Mouse (Mus musculus): ENCODE results near the gene Rbms3. TPM values are rescaled to one million over a fixed set of nuclear protein-coding genes. Genes with fewer than 3 reads are reported as not detected.

Gene Rbms3
- polyA plus RNA-seq, 1 experiment from 2014 or later = 48.9 TPM

DNA sequence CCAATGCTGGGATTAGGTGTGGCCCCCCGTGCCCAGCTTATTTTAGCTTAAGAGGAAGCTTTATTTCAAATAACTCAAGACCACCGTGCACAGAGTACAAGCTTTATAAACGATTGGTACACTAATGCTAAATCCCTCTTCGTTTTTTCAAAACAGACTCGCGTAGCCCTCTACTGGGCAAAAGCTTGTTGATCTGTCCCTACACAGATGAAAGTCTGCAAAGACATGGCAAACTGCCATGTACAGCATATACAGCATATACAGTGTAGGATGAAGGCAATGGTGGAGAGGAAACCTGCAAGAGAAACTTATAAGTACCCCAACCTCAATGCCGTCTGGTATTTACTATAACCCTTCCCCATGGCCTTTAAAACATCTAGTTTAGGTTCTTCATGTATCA is 46.1 kb downstream of the Rbms3 start:
- no peaks in the 10 kb centered on the region for H3K27me3 ChIP-seq (replicated peaks; ENCODE audit: insufficient read depth, low read length)
- no peak overlapping the region for H3K9ac ChIP-seq (replicated peaks; ENCODE audit: low read depth)
- no peaks in the 10 kb centered on the region for H3K9me3 ChIP-seq (ENCODE audit: low read length)
- ATAC-seq = no peak
- TF ChIP-seq CTCF (IDR thresholded peaks at IDR 0.05) (peak; percentile 63), EP300 (IDR thresholded peaks at IDR 0.05) (no peak)
- H3K4me2 ChIP-seq (replicated peaks; ENCODE audit: low read depth, low read length) = no peak overlapping the region
- WGBS = 45% methylated on average over 7 of the region's 7 CpGs
- H3K4me1 ChIP-seq (ENCODE audit: insufficient read depth, low read depth, low read length) = no peaks in the 10 kb centered on the region
- H3K36me3 ChIP-seq (ENCODE audit: insufficient read depth, low read length) = no peaks in the 10 kb centered on the region
- H3K27ac ChIP-seq (ENCODE audit: low read length) = no peak overlapping the region
- H3K4me3 ChIP-seq (ENCODE audit: low read depth, low read length) = no peak overlapping the region
- peak; percentile 58 for DNase-seq (ENCODE audit: low spot score)

- no peak overlapping the region for H3K4me2 ChIP-seq (replicated peaks; ENCODE audit: low read depth, low read length)
- ATAC-seq (no peak), DNase-seq (ENCODE audit: low spot score) (no peak)
- no peaks in the 10 kb centered on the region for H3K27me3 ChIP-seq (replicated peaks; ENCODE audit: insufficient read depth, low read length)
- TF ChIP-seq EP300 (IDR thresholded peaks at IDR 0.05) (no peak), CTCF (IDR thresholded peaks at IDR 0.05) (no peak)
- H3K27ac ChIP-seq (ENCODE audit: low read length) = no peak overlapping the region
- no peaks in the 10 kb centered on the region for H3K36me3 ChIP-seq (ENCODE audit: insufficient read depth, low read length)
- H3K4me1 ChIP-seq (ENCODE audit: insufficient read depth, low read depth, low read length) = no peaks in the 10 kb centered on the region
- H3K4me3 ChIP-seq (ENCODE audit: low read depth, low read length) = no peak overlapping the region
- no peak overlapping the region for H3K9ac ChIP-seq (replicated peaks; ENCODE audit: low read depth)
- 87% methylated on average over 6 of the region's 6 CpGs for WGBS
- H3K9me3 ChIP-seq (ENCODE audit: low read length) = no peaks in the 10 kb centered on the region
Measured at GRCm38 (mm10) chr9:117582591-117582990, 47.1 kb downstream of the Rbms3 start.

- no peaks in the 10 kb centered on the region for H3K36me3 ChIP-seq (ENCODE audit: insufficient read depth, low read length)
- no peaks in the 10 kb centered on the region for H3K4me1 ChIP-seq (ENCODE audit: insufficient read depth, low read depth, low read length)
- H3K27ac ChIP-seq (ENCODE audit: low read length) = no peak overlapping the region
- H3K9ac ChIP-seq (replicated peaks; ENCODE audit: low read depth) = no peak overlapping the region
- peak; percentile 73 for ATAC-seq
- DNase-seq (ENCODE audit: low spot score) = peak; percentile 62
- H3K4me3 ChIP-seq (ENCODE audit: low read depth, low read length) = no peak overlapping the region
- TF ChIP-seq EP300 (IDR thresholded peaks at IDR 0.05) = peak; percentile 33; the same call in 1 of the 2 replicates
- TF ChIP-seq CTCF (IDR thresholded peaks at IDR 0.05) = no peak
- H3K4me2 ChIP-seq (replicated peaks; ENCODE audit: low read depth, low read length) = no peak overlapping the region
- H3K27me3 ChIP-seq (replicated peaks; ENCODE audit: insufficient read depth, low read length) = no peaks in the 10 kb centered on the region
- 44% methylated on average over 5 of the region's 5 CpGs for WGBS
- H3K9me3 ChIP-seq (ENCODE audit: low read length) = no peaks in the 10 kb centered on the region
Measured at GRCm38 (mm10) chr9:117571186-117571855, 58.4 kb downstream of the Rbms3 start.

DNA sequence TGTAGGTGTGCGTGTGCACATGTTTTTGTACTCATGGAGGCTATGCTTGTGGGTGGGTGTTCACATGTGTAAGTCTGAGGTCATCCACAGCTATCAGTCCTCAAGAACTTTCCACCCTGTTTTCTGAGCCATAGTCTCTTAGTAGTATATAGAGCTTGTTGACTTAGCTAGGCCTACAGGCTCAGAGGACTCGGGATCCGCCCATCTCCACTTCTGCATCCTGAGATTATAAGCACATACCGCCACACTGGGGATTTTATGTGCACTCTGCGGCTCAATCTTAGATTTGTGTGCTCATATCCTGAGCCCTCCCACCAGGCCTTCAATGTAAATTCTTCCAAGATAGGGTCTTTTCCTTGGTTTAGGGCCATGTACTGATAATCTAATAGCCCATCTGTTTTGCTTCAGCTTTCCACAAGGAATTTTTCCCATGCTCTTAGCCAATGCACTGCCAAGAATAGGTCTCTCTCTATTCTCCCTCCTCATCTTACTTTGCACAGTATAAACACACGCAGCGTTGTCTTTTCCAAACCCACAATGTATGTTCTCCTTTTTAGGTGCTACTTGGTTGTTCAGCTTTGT is 59.4 kb downstream of the Rbms3 start:
- TF ChIP-seq EP300 (IDR thresholded peaks at IDR 0.05) (no peak), CTCF (IDR thresholded peaks at IDR 0.05) (no peak)
- no peaks in the 10 kb centered on the region for H3K36me3 ChIP-seq (ENCODE audit: insufficient read depth, low read length)
- H3K4me2 ChIP-seq (replicated peaks; ENCODE audit: low read depth, low read length) = no peak overlapping the region
- H3K27ac ChIP-seq (ENCODE audit: low read length) = no peak overlapping the region
- no peaks in the 10 kb centered on the region for H3K9me3 ChIP-seq (ENCODE audit: low read length)
- 77% methylated on average over 7 of the region's 7 CpGs for WGBS
- H3K4me3 ChIP-seq (ENCODE audit: low read depth, low read length) = no peak overlapping the region
- H3K9ac ChIP-seq (replicated peaks; ENCODE audit: low read depth) = no peak overlapping the region
- H3K4me1 ChIP-seq (ENCODE audit: insufficient read depth, low read depth, low read length) = no peaks in the 10 kb centered on the region
- H3K27me3 ChIP-seq (replicated peaks; ENCODE audit: insufficient read depth, low read length) = no peaks in the 10 kb centered on the region
- DNase-seq (ENCODE audit: low spot score) = no peak
- ATAC-seq = no peak

DNA sequence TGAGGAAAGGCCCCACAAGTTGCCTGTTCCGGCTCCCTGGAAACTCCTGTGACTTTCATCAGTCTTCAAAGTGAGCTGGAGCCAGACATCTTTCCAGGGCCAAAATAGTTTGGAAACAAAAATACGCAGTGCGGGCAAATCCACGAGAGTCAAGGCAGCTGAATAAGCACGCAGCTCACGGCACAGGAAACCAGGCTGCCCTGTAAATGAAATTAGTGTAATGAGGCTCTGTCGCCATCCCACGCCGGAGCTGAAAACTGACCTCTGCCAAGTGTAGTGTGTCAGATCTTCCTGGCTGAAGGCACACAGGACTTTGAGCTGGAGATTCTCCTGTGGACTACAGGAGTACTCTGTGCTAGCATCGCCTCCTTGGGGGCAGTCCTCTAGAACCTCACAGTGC is 63.4 kb downstream of the Rbms3 start:
- Histone ChIP-seq H3K9ac (replicated peaks; ENCODE audit: low read depth) (no peak overlapping the region), H3K27ac (ENCODE audit: low read length) (no peak overlapping the region), H3K27me3 (replicated peaks; ENCODE audit: insufficient read depth, low read length) (no peaks in the 10 kb centered on the region), H3K4me2 (replicated peaks; ENCODE audit: low read depth, low read length) (no peak overlapping the region), H3K36me3 (ENCODE audit: insufficient read depth, low read length) (no peaks in the 10 kb centered on the region), H3K4me1 (ENCODE audit: insufficient read depth, low read depth, low read length) (no peaks in the 10 kb centered on the region), H3K4me3 (ENCODE audit: low read depth, low read length) (no peak overlapping the region), H3K9me3 (ENCODE audit: low read length) (no peaks in the 10 kb centered on the region)
- 66% methylated on average over 10 of the region's 10 CpGs for WGBS
- TF ChIP-seq CTCF (IDR thresholded peaks at IDR 0.05) (0 out of 2 replicates have a peak, but pooled peaks have one; percentile 11), EP300 (IDR thresholded peaks at IDR 0.05) (no peak)
- DNase-seq (ENCODE audit: low spot score) = no peak
- ATAC-seq = no peak

GRCm38 (mm10) chr9:117558562-117558961 is 71.2 kb downstream of the Rbms3 start:
- no peak overlapping the region for H3K4me2 ChIP-seq (replicated peaks; ENCODE audit: low read depth, low read length)
- no peaks in the 10 kb centered on the region for H3K27me3 ChIP-seq (replicated peaks; ENCODE audit: insufficient read depth, low read length)
- TF ChIP-seq CTCF (IDR thresholded peaks at IDR 0.05) (no peak), EP300 (IDR thresholded peaks at IDR 0.05) (no peak)
- no peak overlapping the region for H3K9ac ChIP-seq (replicated peaks; ENCODE audit: low read depth)
- WGBS = 84% methylated on average over 5 of the region's 5 CpGs
- H3K9me3 ChIP-seq (ENCODE audit: low read length) = no peaks in the 10 kb centered on the region
- ATAC-seq (no peak), DNase-seq (ENCODE audit: low spot score) (no peak)
- no peaks in the 10 kb centered on the region for H3K4me1 ChIP-seq (ENCODE audit: insufficient read depth, low read depth, low read length)
- H3K4me3 ChIP-seq (ENCODE audit: low read depth, low read length) = no peak overlapping the region
- H3K27ac ChIP-seq (ENCODE audit: low read length) = no peak overlapping the region
- no peaks in the 10 kb centered on the region for H3K36me3 ChIP-seq (ENCODE audit: insufficient read depth, low read length)
